Mouse (Mus musculus): ENCODE data around the gene Shroom1.

GRCm38 (mm10) chr11:53460192-53460591, 3.2 kb downstream of the Shroom1 start:
- TF ChIP-seq CTCF (IDR thresholded peaks at IDR 0.05; ENCODE audit: borderline replicate concordance, insufficient read depth, low read length) (no peak), POLR2A (IDR thresholded peaks at IDR 0.05; ENCODE audit: low read depth, low read length) (no peak)
